Mouse (Mus musculus) spleen, adult 18-20 months (tissue): ENCODE results near the gene Slc38a5.

Source experiments
- DNase-seq, 2 experiments: peaks; one replicate each; pipeline ENCODE4 v3.0.0; 2022; ENCODE audit warnings: mixed read lengths in 2 of 2

The Slc38a5 gene

DNA sequence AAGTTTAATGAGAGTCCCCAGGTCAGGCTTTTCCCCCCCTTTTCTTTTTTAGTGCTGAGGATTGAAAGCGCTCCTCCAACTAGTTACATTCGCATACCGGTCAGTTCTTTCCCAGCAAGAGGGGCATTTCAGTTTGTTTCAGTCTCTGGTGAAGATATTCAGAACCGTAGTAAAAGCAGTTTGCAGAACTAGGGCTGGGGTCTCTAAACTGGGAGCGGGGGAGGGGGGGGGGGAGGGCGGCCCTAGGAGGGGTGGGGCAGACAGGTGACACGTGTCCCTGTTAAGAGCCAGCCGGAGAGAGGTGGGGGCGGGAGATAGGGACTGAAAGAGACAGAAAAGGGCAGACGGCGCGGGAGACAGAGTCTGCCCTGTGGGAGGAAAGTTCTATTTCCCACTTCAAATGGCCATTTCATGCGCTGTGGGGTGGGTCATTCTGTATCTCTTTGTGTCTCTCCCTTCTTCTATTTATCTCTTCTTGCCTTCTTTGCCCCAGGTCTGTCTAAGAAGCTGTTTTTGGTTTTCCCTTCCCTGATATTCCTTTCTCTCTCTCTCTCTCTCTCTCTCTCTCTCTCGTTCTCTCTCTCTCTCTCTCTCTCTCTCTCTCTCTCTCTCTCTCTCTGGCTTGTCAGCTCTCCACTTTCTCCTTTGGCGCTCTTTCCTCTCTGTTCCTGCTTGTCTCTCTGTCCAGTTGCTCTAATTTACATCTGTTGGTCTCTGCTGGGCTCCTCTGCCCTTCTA, at the start of gene Slc38a5:
Gene Slc38a5, plus strand, starts transcription at position 51 of the 738 bp plus-strand sequence.
- no peak for DNase-seq

GRCm38 (mm10) chrX:8222296-8222677, 48.6 kb upstream of the Slc38a5 start:
- no peak for DNase-seq

GRCm38 (mm10) chrX:8222678-8223421, 48.1 kb upstream of the Slc38a5 start:
- no peak for DNase-seq

GRCm38 (mm10) chrX:8223473-8223872, 47.5 kb upstream of the Slc38a5 start:
- DNase-seq: no peak

GRCm38 (mm10) chrX:8230272-8230671, 40.7 kb upstream of the Slc38a5 start:
- DNase-seq: no peak

GRCm38 (mm10) chrX:8233602-8234001, 37.3 kb upstream of the Slc38a5 start:
- DNase-seq: no peak

DNA sequence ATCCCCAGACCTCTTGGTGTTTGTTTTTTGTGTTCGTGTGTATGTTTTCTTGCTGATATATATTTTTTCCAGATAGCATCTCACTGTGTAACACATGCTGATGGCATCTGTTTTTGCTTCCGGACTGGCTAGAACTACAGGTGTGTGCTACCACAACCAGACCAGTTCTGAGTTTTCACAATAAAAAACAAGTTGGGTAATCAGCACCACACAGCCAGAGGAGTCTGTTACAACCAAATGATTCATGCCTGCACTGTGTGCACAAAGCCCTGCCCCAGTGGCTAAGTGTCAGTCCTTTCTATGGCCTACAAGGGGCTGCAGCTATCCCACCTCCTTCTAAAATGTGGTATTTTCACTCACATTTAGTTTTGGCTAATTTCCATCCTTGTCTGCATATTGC, 34.2 kb upstream of the Slc38a5 start:
- no peak for DNase-seq

DNA sequence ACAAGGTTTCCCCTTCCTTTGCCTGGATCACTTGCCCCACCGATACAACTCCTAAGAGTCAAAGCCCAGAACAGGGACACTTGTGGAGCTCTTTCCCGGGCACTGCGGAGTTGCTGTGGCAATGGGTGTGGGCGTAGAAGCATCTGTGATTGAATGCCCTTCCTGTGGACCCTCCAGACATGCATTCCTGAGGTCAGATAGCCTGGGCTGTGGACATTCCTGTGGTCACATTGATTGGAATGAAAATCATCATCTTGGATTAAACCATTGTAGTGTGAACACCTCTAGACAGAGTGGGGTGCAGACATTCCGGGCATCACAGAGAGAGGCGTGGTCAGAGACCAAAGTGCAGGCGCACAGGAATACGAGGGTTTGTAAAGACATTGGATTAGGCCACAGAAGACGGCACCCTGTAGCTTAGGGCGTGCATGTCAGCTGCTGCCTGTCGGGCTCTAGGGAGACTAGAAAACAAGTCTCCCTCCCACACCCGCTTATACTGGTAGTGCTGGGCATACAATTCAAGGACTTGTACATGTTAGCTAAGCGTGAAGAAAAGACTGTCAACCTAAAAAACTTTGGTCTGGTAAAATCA, 32.0 kb upstream of the Slc38a5 start:
- DNase-seq: no peak

DNA sequence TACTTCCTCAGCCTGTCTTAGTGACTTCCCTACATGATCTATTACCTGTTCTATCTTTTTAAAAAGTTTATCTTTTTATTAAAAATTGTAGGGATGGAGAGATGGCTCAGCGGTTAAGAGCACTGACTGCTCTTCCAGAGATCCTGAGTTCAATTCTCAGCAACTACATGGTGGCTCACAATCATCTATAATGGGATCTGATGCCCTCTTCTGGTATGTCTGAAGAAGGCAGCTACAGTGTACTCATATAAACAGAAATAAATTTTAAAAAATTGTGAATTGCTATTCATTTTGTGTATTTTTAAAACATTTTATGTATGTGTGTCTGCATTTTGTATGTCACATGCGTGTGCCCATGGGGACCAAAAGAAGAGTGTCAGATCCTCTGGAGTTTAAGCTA, 23.3 kb upstream of the Slc38a5 start:
- no peak for DNase-seq

- no peak for DNase-seq
These were observed 22.3 kb upstream of the Slc38a5 start for GRCm38 (mm10) chrX:8248542-8249120.

DNA sequence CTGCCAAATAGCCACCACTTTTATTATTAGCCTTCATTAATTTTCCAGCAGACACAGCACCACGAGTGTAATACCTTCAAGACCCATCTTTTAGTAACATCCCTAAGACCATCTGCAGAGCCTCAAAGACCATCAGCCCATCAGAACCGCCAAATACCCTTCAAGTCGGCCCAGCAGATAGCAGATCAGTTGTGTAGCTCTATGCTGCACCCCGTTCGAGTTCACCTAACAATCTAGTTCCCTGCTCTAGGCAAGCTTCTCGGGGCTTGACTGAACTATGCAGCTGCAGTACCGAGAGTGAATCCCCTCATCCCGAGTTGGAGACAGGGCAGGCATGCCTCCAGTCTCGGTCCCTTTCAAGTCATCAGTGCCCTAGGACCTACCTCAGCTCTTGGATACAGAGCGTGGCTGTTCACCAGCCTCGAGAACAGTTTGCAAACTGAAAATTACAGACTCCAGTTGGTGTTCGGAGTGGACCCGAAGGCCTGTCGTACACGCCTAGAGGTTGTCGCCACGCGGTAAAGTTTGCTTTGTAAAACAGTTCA, 19.1 kb upstream of the Slc38a5 start:
- DNase-seq: no peak

DNA sequence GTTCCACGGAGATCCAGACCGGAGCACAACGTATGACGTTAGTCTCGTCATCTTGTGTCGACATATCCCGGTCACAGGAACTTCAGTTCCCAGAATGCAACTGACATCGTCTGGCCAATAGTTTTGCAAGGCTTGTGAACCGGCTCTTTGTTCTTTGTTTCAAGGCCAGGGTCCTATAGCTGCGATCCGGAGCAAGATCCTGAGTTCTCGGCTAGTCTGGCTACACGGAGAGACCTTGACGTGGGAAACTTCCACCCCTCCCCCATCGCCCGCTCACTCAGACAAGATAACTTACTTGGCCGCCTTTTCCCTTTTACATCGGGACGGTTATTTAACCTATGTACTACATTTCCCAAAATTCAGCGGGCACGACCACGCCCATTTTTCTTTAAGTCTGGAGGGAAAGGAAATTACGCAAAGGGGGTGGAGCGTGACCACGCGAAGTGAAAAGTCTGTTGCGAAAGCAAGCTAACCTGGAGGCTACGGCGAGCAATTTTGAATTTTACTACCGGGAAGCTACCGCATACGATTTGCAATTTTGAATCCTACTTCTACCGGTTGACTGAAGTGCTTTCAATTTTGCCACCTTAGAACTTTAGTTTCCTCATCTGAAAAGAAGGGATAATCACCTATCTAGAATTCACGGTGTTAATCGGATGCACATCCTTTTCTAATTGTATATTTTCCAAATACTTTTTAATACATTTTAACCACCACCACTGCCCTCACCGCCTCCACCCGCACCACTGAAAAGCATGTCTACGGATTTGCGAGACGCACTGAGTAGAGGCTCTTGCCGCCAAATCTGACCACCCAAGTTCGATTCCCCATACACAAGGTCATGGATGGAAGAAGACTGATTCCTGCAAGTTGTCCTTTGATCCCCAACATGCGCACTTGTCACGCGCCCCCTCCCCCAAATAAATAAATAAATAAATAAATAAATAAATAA, 18.3 kb upstream of the Slc38a5 start, which contains the start of gene Ftsj1:
Gene Ftsj1, minus strand, starts transcription at position 73 of the 952 bp plus-strand sequence.
- DNase-seq: peak; percentile 66 to 74

DNA sequence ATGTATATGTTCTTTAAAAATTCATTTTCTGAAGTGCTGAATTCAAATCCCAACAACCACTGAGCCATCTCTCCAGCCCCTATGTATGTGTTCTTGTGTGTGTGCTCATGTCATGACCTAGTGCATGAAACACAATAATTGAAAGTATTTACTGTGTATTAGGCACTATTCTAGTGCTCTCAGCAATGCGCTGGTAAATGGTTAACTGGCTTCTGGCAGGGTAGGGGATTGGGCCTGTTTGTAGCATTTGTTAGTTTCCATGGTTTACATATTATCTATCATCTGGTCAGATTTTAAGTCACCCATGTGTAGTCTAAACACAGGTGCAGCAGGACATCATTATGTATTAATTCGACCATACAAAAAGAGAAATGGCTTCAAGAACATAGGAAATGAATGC, 17.2 kb upstream of the Slc38a5 start:
- DNase-seq: no peak

DNA sequence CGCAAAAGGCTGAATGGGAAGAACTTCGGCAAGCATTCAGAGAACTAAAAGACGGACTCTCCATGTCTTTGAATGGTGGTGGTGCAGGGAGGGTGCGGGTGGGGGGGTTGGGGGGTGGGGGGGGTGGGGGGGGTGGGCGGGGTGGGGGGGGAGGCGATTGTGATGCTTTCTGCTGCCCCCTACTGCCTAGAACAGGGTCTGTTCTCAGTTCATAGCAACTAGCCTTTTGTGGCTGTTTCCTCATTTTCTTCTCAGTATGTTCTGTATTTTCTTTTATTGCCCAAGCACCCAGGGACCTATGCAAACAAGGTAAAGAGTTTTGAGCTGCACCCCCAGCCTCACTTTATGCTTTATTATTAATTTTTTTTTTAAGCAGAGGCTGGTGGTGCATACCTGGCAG, 15.1 kb upstream of the Slc38a5 start:
- no peak for DNase-seq

GRCm38 (mm10) chrX:8259478-8259877, 11.5 kb upstream of the Slc38a5 start:
- DNase-seq: no peak

DNA sequence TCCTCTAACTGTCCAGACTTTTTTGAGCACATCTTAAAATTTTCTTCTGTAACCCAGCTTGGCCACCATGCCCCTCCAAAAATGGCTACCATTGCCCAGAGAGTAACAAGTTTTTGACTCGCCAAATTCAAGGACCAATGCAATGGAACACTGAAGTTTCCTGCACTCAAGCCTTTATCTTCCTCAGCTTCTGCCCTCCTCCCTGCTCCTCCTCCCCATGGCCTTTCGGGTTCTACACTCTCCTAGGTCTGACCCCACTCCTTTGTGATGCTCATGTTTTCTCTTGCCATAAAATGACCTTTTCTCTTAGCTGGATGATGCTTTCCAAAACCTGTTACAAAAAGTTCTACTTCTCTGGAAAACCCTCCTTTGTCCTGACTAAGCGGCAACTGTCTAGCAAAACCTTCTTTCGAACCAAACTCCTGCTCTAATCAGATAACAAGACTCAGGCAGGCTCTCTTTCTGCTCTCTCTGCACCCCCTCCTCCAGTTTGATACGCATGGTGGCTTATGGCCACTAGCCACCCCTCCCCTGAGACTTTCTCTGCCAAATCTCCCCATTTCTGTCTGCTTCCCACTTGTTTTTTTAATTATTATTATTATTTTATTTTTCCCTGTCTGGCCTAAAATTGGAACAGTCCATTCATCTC, 7.7 kb upstream of the Slc38a5 start:
- no peak for DNase-seq

- no peak for DNase-seq
These were observed 6.7 kb upstream of the Slc38a5 start for GRCm38 (mm10) chrX:8264222-8264621.

- DNase-seq: no peak
These were observed 1.1 kb downstream of the Slc38a5 start for GRCm38 (mm10) chrX:8272000-8272399.

DNA sequence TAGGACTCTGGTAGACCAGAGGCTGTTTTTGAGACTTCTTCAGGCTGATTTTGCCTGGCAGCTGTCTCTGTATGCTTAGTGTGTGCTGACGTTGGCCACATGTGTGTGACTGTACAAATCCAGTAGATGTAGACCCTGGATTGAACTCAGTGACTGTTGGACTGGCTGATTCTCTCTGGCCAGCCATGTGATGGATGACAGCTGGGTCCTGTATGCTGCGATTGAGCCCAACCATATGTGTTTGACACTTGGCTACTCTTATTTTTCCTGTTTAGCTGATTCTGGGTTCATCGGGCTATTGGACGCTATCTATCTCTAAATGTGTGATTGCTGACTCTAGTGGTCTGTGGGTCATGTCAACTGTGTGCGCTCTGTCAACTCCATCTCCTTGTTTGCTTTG, 3.1 kb downstream of the Slc38a5 start:
- DNase-seq: no peak

DNA sequence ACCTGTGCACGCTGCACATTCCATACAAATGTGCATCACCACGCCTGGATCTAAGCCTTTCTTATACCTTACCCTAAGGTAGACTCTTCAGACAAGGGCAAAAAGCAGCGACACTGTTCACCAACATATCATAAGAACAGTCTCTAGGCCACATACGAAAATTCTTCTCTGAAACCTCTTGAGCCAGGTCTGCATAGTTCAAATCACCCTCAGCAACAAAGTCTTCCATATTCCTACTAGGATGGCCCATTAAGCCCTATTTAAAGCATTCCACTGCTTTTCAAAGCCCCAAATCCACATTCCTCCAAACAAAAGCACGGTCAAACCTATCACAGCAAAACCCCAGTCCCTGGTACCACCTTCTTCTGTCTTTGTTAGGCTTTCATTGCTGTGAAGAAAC, 17.7 kb downstream of the Slc38a5 start:
- DNase-seq: no peak

DNA sequence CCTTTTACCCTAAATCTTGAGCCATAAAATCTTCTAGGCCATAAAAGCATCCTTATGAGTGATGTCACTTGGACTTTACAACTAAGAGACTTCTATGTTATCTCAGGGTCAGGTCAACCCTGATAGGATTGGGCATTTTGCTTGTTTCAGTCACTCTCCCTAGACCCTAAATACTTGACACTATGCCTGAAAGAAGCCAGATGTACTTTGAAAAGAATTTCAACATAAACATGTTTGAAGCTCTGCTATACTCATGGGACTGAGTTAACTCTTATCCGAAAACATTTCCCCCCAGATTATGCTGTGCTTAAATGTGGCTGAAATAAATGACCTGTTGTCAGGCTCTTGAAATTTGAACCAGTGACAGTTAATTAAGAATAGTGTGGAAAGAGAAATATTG, 38.4 kb downstream of the Slc38a5 start:
- DNase-seq: no peak

DNA sequence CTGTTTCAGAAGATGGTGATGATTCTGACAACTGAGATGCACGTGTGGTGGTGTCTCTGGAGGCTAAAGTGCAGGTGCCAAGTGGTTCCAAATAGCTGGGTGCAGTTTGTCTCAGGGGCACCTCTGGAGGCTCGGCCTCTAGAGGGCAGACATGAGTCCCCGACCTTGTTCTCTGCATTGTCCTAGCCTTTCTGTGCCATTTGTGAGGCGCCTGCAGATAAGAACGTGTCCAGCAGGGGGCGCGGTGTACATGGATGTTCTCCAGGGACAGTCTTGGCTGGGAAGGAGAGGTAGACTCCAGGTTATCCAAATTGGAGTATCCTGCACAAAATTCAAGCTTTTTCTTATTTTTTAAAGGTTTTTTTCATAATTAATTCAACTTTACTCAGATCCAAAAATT, 44.0 kb downstream of the Slc38a5 start:
- DNase-seq: peak; percentile 32 to 49
